Mouse (Mus musculus): ENCODE data around the gene Hnrnpl.

DNA sequence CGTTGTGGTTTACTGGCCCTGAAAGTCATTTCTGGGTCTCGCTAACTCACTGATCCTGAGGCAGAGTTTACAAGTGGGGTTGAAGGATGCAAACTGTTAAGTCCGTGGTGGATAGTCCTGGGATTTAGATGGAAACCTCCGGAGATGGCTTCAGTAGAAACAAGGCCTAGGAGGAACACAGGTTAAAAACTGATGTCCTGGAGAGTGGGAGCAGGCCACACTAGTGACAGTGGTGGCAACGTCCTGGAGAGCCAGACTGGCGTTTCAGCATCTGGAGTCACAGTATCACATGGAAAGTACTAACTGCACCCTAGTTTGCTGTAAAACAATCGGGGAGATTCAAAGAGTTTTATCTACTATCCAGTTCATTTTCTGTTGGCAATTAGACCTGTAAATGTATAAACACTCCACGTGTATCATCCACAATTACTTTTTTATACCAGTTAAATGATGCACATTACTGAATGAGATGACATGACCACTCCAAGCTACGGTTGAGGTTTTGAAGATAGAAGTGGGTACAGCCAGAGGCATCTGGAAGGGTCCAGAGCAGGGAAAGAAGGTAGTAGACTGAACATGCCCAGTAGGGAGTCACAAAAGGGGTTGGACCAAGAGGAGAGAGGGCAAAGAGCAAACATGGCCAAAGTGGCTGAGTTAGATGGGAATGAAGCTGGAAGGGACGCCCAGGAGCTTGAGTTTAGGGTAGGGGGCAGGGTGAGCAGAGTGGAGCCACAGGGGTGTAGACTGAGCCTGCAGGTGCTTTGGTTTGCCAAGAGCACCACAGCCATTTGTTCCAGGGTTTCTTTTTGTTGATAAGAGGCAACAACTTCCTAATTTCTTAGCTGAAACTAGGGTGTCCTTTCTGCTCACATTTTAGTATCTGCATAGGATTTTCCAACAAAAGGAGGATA lies 14.9 kb downstream of the Hnrnpl start:
- TF ChIP-seq POLR2A (IDR thresholded peaks at IDR 0.05; ENCODE audit: insufficient read depth, low read depth, low read length) (no peak), CTCF (IDR thresholded peaks at IDR 0.05; ENCODE audit: insufficient read depth, low read depth, low read length) (no peak)
